Mouse (Mus musculus) midbrain, embryonic 11.5 days (tissue): ENCODE data around the gene Trim41. TPM values are rescaled to one million over a fixed set of nuclear protein-coding genes. Genes with fewer than 3 reads are reported as not detected.
"Not testable (repeated sequence)": the region's sequence is repeated elsewhere in the genome, so short reads cannot be mapped to it uniquely, and the experiment has no call there.

Experiments
- ATAC-seq: fragments of 200-750 bp; cut with Nextera tagmentation; 2 replicates; pipeline ENCODE4 v1.8.0; 2017; ENCODE audit warnings: moderate TSS enrichment, moderate library complexity; ENCODE audit not compliant: low FRiP score
- DNase-seq: peaks from one replicate; pipeline ENCODE4 v3.0.0; 2015; ENCODE audit warnings: low spot score; ENCODE audit errors: missing footprints
- H3K27ac ChIP-seq: fragments of 300-500 bp; sonication (generic); 2 replicates; pipeline ENCODE4 v1.5.1; 2014; ENCODE audit warnings: low read depth, low read length
- H3K27me3 ChIP-seq: fragments of 300-500 bp; sonication (generic); 2 replicates; pipeline ENCODE4 v1.6.1; 2014; ENCODE audit warnings: mild to moderate bottlenecking, low read length, moderate library complexity, mixed read lengths; ENCODE audit not compliant: control insufficient read depth, insufficient read depth
- H3K36me3 ChIP-seq: fragments of 300-500 bp; sonication (generic); 2 replicates; pipeline ENCODE4 v1.6.1; 2014; ENCODE audit warnings: mild to moderate bottlenecking, low read length, moderate library complexity, mixed read lengths; ENCODE audit not compliant: control insufficient read depth, insufficient read depth
- H3K4me1 ChIP-seq: fragments of 300-500 bp; sonication (generic); 2 replicates; pipeline ENCODE4 v1.6.1; 2014; ENCODE audit warnings: low read length; ENCODE audit not compliant: control insufficient read depth, insufficient read depth
- H3K4me2 ChIP-seq: fragments of 300-500 bp; sonication (generic); 2 replicates; pipeline ENCODE4 v1.6.1; 2014; ENCODE audit warnings: mild to moderate bottlenecking, moderate library complexity
- H3K4me3 ChIP-seq: fragments of 300-500 bp; sonication (generic); 2 replicates; pipeline ENCODE4 v1.5.1; 2014; ENCODE audit warnings: low read depth, low read length
- H3K9ac ChIP-seq: fragments of 300-500 bp; sonication (generic); 2 replicates; pipeline ENCODE4 v1.6.1; 2014; ENCODE audit warnings: low read length
- H3K9me3 ChIP-seq: fragments of 300-500 bp; sonication (generic); 2 replicates; pipeline ENCODE4 v1.6.1; 2016; ENCODE audit warnings: low read length; ENCODE audit not compliant: control insufficient read depth
- WGBS: fragments of 180-500 bp; shearing (Covaris S2); extraction: QIAGEN DNeasy Blood & Tissue Kit; methylation state at CpG from one replicate; pipeline ENCODE4 v1.1.7; 2014; 5-methylcytosine and 5-hydroxymethylcytosine counted together
- polyA plus RNA-seq: library from polyadenylated mRNA; unstranded; fragments of >200 nt; fragmentation: Nextera tagmentation; extraction: Ambion mirVana; gene quantifications from 2 replicates; pipeline ENCODE4 v1.2.1, GENCODE M21; 2014

Trim41 gene
- polyA plus RNA-seq, 1 experiment from 2014 or later = 3.6 TPM

DNA sequence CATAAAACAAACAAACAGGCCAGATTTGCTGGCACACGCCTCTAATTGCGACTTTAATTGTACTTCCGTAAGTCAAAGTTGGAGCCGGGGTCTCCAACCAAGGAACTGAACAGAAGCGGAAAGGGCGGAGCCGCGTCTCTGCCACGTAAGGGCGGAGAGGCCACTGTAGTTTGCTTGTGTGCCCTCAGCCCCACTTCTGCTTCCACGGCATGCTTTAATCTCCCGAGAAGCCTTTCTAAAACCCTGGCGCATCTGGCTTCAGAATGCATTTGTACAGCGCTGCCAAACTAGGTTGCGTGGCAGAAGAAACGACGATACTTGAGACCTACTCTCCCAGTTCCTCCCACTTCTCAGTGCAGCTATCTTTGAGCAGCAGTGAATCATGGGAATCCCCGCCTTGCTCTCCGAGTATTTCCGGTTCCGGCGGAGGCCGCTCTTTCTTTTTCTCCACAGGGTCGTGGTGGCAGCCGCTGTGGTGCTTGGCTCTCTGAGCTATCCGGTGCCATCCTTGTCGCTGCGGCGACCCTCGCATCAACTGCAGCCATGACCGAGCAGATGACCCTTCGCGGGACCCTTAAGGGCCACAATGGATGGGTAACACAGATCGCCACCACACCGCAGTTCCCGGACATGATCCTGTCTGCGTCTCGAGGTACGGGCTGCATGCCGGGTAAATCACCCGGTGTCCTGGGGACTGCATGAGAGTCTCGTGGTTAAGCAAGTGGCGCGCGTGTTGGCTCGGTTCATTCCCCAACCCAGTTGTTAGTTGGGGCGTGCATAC is 17.0 kb downstream of the Trim41 start, which contains the start of gene Rack1:
Gene Rack1 (plus strand): TSS at position 412 of the 781 bp plus-strand sequence.
- Histone ChIP-seq H3K9me3 (no peaks in the 10 kb centered on the region), H3K4me3 (peak within 1 kb of the TSS; percentile 95), H3K36me3 (peaks cover 34% of the 10 kb centered on the region), H3K9ac (peak within 1 kb of the TSS; percentile 95), H3K4me2 (peak within 1 kb of the TSS; percentile 96), H3K4me1 (peaks cover 17% of the 10 kb centered on the region), H3K27ac (peak within 1 kb of the TSS; percentile 73), H3K27me3 (no peaks in the 10 kb centered on the region)
- DNase-seq (peak; percentile 99), ATAC-seq (peak; percentile 93)
- WGBS = under 1% methylated on average over 47 of the region's 47 CpGs

- ATAC-seq = peak; percentile 33
- 9% methylated on average over 18 of the region's 18 CpGs for WGBS
- Histone ChIP-seq H3K9me3 (no peaks in the 10 kb centered on the region), H3K9ac (peak overlapping the region; percentile 95), H3K36me3 (peaks cover 27% of the 10 kb centered on the region), H3K4me1 (peaks cover 17% of the 10 kb centered on the region), H3K27ac (peak overlapping the region; percentile 73), H3K4me3 (peak overlapping the region; percentile 95), H3K4me2 (peak overlapping the region; percentile 96), H3K27me3 (no peaks in the 10 kb centered on the region)
- no peak for DNase-seq
Measured at GRCm38 (mm10) chr11:48798984-48799920, 17.9 kb downstream of the Trim41 start.

- Histone ChIP-seq H3K9me3 (no peaks in the 10 kb centered on the region), H3K9ac (no peak overlapping the region), H3K36me3 (peaks cover 19% of the 10 kb centered on the region), H3K4me2 (peak overlapping the region; percentile 96; the same call in 1 of the 2 replicates), H3K27me3 (no peaks in the 10 kb centered on the region), H3K27ac (no peak overlapping the region), H3K4me3 (no peak overlapping the region), H3K4me1 (peaks cover 17% of the 10 kb centered on the region)
- DNase-seq (no peak), ATAC-seq (no peak)
- 64% methylated on average over 7 of the region's 7 CpGs for WGBS
Measured at GRCm38 (mm10) chr11:48798308-48798707, 18.8 kb downstream of the Trim41 start.

- H3K4me3 ChIP-seq = no peak overlapping the region
- H3K9ac ChIP-seq = no peak overlapping the region
- H3K9me3 ChIP-seq = no peaks in the 10 kb centered on the region
- peaks cover 9% of the 10 kb centered on the region for H3K36me3 ChIP-seq
- ATAC-seq (no peak), DNase-seq (no peak)
- no peak overlapping the region for H3K4me2 ChIP-seq
- no peak overlapping the region for H3K27ac ChIP-seq
- H3K4me1 ChIP-seq = peaks cover 16% of the 10 kb centered on the region
- 94% methylated on average over 5 of the region's 5 CpGs for WGBS
- no peaks in the 10 kb centered on the region for H3K27me3 ChIP-seq
Measured at GRCm38 (mm10) chr11:48797287-48797686, 19.9 kb downstream of the Trim41 start.

GRCm38 (mm10) chr11:48796290-48796689 is 20.9 kb downstream of the Trim41 start:
- Histone ChIP-seq H3K27me3 (no peaks in the 10 kb centered on the region), H3K4me1 (peaks cover 7% of the 10 kb centered on the region), H3K4me3 (no peak overlapping the region), H3K9ac (no peak overlapping the region), H3K9me3 (no peaks in the 10 kb centered on the region), H3K4me2 (no peak overlapping the region), H3K36me3 (peaks cover 2% of the 10 kb centered on the region), H3K27ac (no peak overlapping the region)
- DNase-seq = no peak
- WGBS = 85% methylated on average over 4 of the region's 4 CpGs
- no peak for ATAC-seq

- no peak for ATAC-seq
- Histone ChIP-seq H3K9ac (no peak overlapping the region), H3K27ac (no peak overlapping the region), H3K36me3 (no peaks in the 10 kb centered on the region), H3K4me2 (no peak overlapping the region), H3K27me3 (no peaks in the 10 kb centered on the region), H3K4me3 (no peak overlapping the region), H3K9me3 (no peaks in the 10 kb centered on the region), H3K4me1 (peaks cover 4% of the 10 kb centered on the region; the same call in 1 of the 2 replicates)
- no peak for DNase-seq
- 88% methylated on average over 7 of the region's 7 CpGs for WGBS
Measured at GRCm38 (mm10) chr11:48795221-48795620, 21.9 kb downstream of the Trim41 start.

GRCm38 (mm10) chr11:48793184-48793583 is 24.0 kb downstream of the Trim41 start:
- no peak overlapping the region for H3K4me3 ChIP-seq
- DNase-seq = peak; percentile 19
- no peaks in the 10 kb centered on the region for H3K9me3 ChIP-seq
- H3K27ac ChIP-seq = no peak overlapping the region
- WGBS = 97% methylated on average over 3 of the region's 3 CpGs
- H3K27me3 ChIP-seq = no peaks in the 10 kb centered on the region
- no peak overlapping the region for H3K4me2 ChIP-seq
- H3K9ac ChIP-seq = no peak overlapping the region
- no peaks in the 10 kb centered on the region for H3K36me3 ChIP-seq
- ATAC-seq = no peak
- no peaks in the 10 kb centered on the region for H3K4me1 ChIP-seq

- H3K4me1 ChIP-seq, H3K27ac ChIP-seq, H3K4me3 ChIP-seq, ATAC-seq, H3K36me3 ChIP-seq, DNase-seq, H3K9ac ChIP-seq, H3K4me2 ChIP-seq, H3K9me3 ChIP-seq, H3K27me3 ChIP-seq: not testable (repeated sequence)
- WGBS = 85% methylated on average over 9 of the region's 9 CpGs
Measured at GRCm38 (mm10) chr11:48791894-48792293, 25.3 kb downstream of the Trim41 start.

DNA sequence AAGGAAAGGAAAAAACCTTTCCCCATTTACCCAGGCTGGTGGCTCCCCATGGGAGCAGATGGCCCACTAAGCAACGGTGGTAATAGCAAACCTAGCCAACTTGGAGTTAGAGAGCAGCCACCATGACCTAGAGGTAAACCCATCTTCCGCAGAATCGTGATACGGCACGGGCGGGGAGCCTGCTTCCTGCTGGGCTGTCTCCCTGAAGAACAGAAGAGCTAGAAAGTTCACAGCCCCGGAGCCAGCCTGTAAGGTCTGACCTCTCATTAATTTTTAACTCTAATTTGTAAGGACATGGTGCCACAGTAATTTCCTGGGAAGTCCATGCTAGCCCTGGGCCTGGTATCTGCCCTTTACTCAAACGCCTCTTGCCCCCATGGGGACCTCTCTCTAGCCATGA is 26.2 kb downstream of the Trim41 start:
- ATAC-seq (no peak), DNase-seq (no peak)
- H3K9me3 ChIP-seq = no peaks in the 10 kb centered on the region
- H3K27me3 ChIP-seq = no peaks in the 10 kb centered on the region
- no peak overlapping the region for H3K27ac ChIP-seq
- no peak overlapping the region for H3K9ac ChIP-seq
- H3K4me2 ChIP-seq = no peak overlapping the region
- whole genome bisulfite sequencing = 63% methylated on average over 8 of the region's 8 CpGs
- no peaks in the 10 kb centered on the region for H3K4me1 ChIP-seq
- H3K36me3 ChIP-seq = no peaks in the 10 kb centered on the region
- H3K4me3 ChIP-seq = no peak overlapping the region
